Mouse (Mus musculus) olfactory bulb, adult 2 months (tissue): ENCODE results near the gene Gpd1l.

Experiments used
- CTCF ChIP-seq: fragments of 200-500 bp; IDR thresholded peaks from 2 replicates; pipeline ENCODE4 v1.5.1; 2012; ENCODE audit warnings: low read depth, mild to moderate bottlenecking, low read length, moderate library complexity; ENCODE audit not compliant: insufficient read depth
- POLR2A ChIP-seq: fragments of 200-500 bp; IDR thresholded peaks from 2 replicates; pipeline ENCODE4 v1.6.1; 2012; ENCODE audit warnings: mild to moderate bottlenecking, low read depth, low read length, moderate library complexity; ENCODE audit not compliant: insufficient read depth

DNA sequence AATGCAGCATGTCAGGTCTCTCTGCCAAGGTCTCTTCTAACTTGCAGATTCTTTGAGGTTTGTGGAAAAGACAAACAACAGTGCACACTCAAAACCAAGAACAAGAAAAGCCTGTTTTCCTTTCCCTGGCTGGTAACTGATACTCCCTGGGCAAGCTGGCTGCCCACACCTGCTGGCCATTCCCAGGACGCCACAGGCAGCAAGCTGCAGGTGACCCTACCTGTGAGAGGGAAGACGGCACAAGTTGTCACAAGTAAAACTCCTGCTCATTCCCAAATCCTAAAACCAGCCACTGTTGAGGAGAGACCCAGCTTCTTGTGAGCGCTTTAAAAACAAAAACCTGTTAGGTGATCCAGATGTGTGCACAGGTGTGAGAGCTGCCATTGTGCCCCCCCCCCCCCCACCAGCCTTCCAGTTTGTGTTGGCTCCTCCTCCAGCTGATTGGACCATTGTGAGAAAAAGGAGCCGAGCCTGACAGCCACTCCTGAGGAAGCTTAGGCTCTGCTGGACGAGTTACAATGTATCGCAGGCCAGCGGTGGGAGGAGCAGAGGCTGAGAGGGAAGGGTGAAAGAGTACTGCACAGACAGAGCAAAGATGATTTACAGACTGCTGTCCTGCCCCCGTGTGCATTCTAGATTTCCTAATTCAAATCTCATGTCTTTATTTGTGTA is 47.7 kb downstream of the Gpd1l start:
- no peak for TF ChIP-seq CTCF
- TF ChIP-seq POLR2A, result no peak
